Mouse (Mus musculus): ENCODE results near the gene Gmeb2. TPM values are rescaled to one million over a fixed set of nuclear protein-coding genes. Genes with fewer than 3 reads are reported as not detected.

Gene Gmeb2
- 7.7 and 9.2 TPM in 2 replicates for polyA plus RNA-seq (2015; fragmentation: Nextera tagmentation; extraction: Ambion mirVana)

GRCm38 (mm10) chr2:181287958-181288350 is at the start of gene Gmeb2:
Gmeb2 (minus strand) TSS chr2:181288035.

GRCm38 (mm10) chr2:181319248-181320102 is 31.6 kb upstream of the Gmeb2 start, which contains the start of gene Rtel1:
Rtel1 (plus strand) TSS chr2:181319739.

GRCm38 (mm10) chr2:181314080-181314810 is 26.4 kb upstream of the Gmeb2 start, which contains the start of gene Stmn3:
Stmn3 (minus strand) TSS chr2:181314500.

DNA sequence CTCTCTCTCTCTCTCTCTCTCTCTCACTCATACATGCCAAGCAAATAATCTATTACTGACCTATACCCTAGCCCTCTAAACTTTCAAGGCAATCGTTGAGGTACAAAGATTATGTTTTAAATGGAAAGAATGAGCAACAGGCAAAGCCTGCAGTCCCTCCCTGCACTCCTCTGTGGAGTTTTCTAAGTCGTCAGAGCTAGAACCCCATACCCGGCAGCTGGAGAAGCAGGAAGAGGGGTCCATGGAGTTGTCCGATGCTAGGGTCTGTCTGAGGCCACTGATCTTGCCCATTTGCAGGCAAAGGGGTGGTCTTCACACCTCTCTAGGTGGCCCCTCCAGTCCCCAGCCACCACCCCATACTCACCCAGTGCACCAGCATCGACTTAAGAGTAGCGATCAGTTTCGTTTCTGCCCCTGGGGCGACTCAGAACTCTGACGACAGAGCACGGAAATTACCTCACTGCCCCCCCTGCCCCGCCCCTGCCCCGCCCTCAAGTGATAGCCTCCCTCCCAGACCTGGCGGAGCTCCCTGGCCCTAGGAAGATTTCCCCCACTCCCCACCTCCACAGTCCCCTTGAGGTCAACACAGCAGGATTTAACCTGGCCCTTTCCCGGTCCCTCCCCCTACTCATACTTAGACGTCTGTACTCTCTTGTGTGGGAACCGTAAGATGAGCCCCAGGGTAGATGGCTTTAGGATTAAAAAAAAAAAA is 46.1 kb downstream of the Gmeb2 start, which contains the start of gene Helz2:
Gene Helz2, minus strand, starts transcription at position 426 of the 712 bp plus-strand sequence.

GRCm38 (mm10) chr2:181219538-181220216 is 68.2 kb downstream of the Gmeb2 start, which contains the start of gene Fndc11:
Fndc11 (plus strand) TSS chr2:181220013.

DNA sequence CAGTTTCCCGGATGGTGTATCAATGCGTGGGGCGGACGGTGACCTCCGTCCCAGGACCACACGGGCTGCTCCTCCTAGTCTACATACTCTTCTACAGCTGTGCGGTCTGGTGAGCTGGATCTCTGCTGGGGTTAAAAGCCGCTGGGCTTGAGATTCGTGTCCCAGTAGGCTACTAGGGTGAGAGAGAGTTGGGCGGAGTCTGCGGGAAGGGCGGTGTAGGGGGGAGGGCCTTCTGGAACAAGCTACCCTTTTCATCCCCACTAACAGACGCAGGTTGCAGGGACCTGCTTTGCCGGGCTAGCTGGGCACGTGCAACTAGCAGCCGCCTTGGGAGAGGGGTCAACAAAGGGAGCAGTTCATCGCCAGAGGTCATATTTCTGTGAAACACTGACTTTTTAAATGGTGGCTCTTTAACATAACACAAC is 74.8 kb downstream of the Gmeb2 start, which contains the start of gene Srms:
Gene Srms, minus strand, starts transcription at position 165 of the 425 bp plus-strand sequence.

GRCm38 (mm10) chr2:181202422-181202821 is 85.4 kb downstream of the Gmeb2 start, which contains the start of gene Ptk6:
Ptk6 (minus strand) TSS chr2:181202789.

Other genes with a start within 250 kb of the Gmeb2 start
- 51.0 and 55.6 TPM in 2 replicates for gene Chrna4, start 244.5 kb downstream of the Gmeb2 start, polyA plus RNA-seq (2015; fragmentation: Nextera tagmentation; extraction: Ambion mirVana)
- gene Kcnq2, start 152.7 kb downstream of the Gmeb2 start, polyA plus RNA-seq (2015; fragmentation: Nextera tagmentation; extraction: Ambion mirVana), result 33.0 and 38.9 TPM in 2 replicates
- gene Eef1a2, start 131.0 kb downstream of the Gmeb2 start, polyA plus RNA-seq (2015; fragmentation: Nextera tagmentation; extraction: Ambion mirVana), result 36.2 and 38.2 TPM in 2 replicates
- 349 and 370 TPM in 2 replicates for gene Ppdpf, start 100.8 kb downstream of the Gmeb2 start, polyA plus RNA-seq (2015; fragmentation: Nextera tagmentation; extraction: Ambion mirVana)
- not detected in 2 replicates for gene Ptk6, start 85.2 kb downstream of the Gmeb2 start, polyA plus RNA-seq (2015; fragmentation: Nextera tagmentation; extraction: Ambion mirVana)
- 0.11 and 0.19 TPM in 2 replicates for gene Srms, start 74.8 kb downstream of the Gmeb2 start, polyA plus RNA-seq (2015; fragmentation: Nextera tagmentation; extraction: Ambion mirVana)
- 0.22 TPM in 1 of 2 replicates, not detected in the other for gene Fndc11, start 68.0 kb downstream of the Gmeb2 start, polyA plus RNA-seq (2015; fragmentation: Nextera tagmentation; extraction: Ambion mirVana)
- 0.19 and 0.21 TPM in 2 replicates for gene Helz2, start 46.0 kb downstream of the Gmeb2 start, polyA plus RNA-seq (2015; fragmentation: Nextera tagmentation; extraction: Ambion mirVana)
- 1,810 and 1,899 TPM in 2 replicates for gene Stmn3, start 26.5 kb upstream of the Gmeb2 start, polyA plus RNA-seq (2015; fragmentation: Nextera tagmentation; extraction: Ambion mirVana)
- 18.6 and 30.0 TPM in 2 replicates for gene Rtel1, start 31.7 kb upstream of the Gmeb2 start, polyA plus RNA-seq (2015; fragmentation: Nextera tagmentation; extraction: Ambion mirVana)
- 42.7 and 53.2 TPM in 2 replicates for gene Zgpat, start 76.9 kb upstream of the Gmeb2 start, polyA plus RNA-seq (2015; fragmentation: Nextera tagmentation; extraction: Ambion mirVana)
- 66.6 and 66.8 TPM in 2 replicates for gene Arfrp1, start 77.4 kb upstream of the Gmeb2 start, polyA plus RNA-seq (2015; fragmentation: Nextera tagmentation; extraction: Ambion mirVana)
- gene Lime1, start 92.0 kb upstream of the Gmeb2 start, polyA plus RNA-seq (2015; fragmentation: Nextera tagmentation; extraction: Ambion mirVana), result 27.5 and 35.9 TPM in 2 replicates
- 11.9 and 14.3 TPM in 2 replicates for gene Zbtb46, start 171.4 kb upstream of the Gmeb2 start, polyA plus RNA-seq (2015; fragmentation: Nextera tagmentation; extraction: Ambion mirVana)
- gene Abhd16b, start 205.2 kb upstream of the Gmeb2 start, polyA plus RNA-seq (2015; fragmentation: Nextera tagmentation; extraction: Ambion mirVana), result not detected in 2 replicates
- 110 and 122 TPM in 2 replicates for gene Tpd52l2, start 209.1 kb upstream of the Gmeb2 start, polyA plus RNA-seq (2015; fragmentation: Nextera tagmentation; extraction: Ambion mirVana)
- 256 and 272 TPM in 2 replicates for gene Dnajc5, start 232.4 kb upstream of the Gmeb2 start, polyA plus RNA-seq (2015; fragmentation: Nextera tagmentation; extraction: Ambion mirVana)